Mouse (Mus musculus): Measurements from ENCODE around the gene Mmp14. TPM values are rescaled to one million over a fixed set of nuclear protein-coding genes. Genes with fewer than 3 reads are reported as not detected.
A peak's percentile ranks its signal among the peaks of the same experiment; 100 is the strongest.

The Mmp14 gene
- polyA plus RNA-seq, 1 experiment from 2014 or later, result 183 TPM

- whole genome bisulfite sequencing, result 68% methylated on average over 4 of the region's 4 CpGs
- H3K4me1 ChIP-seq (replicated peaks; ENCODE audit: control insufficient read depth, insufficient read depth, low read length), result peaks cover 8% of the 10 kb centered on the region
Measured at GRCm38 (mm10) chr14:54462146-54462545, 30.7 kb downstream of the Mmp14 start.

GRCm38 (mm10) chr14:54463108-54463958 is 31.9 kb downstream of the Mmp14 start:
- no peaks in the 10 kb centered on the region for H3K9me3 ChIP-seq (ENCODE audit: control insufficient read depth, low read length)
- peak overlapping the region; percentile 91 for H3K4me3 ChIP-seq (ENCODE audit: low read length)
- ATAC-seq (ENCODE audit: low read depth), result peak; percentile 32
- peaks cover 8% of the 10 kb centered on the region for H3K4me1 ChIP-seq (replicated peaks; ENCODE audit: control insufficient read depth, insufficient read depth, low read length)
- H3K9ac ChIP-seq (ENCODE audit: low read length), result peak overlapping the region; percentile 89
- H3K4me2 ChIP-seq (ENCODE audit: low read depth, low read length), result peak overlapping the region; percentile 80
- WGBS, result 12% methylated on average over 12 of the region's 12 CpGs
- no peaks in the 10 kb centered on the region; the same call in 1 of the 2 replicates for H3K36me3 ChIP-seq (ENCODE audit: control insufficient read depth, insufficient read depth, low read length)
- no peaks in the 10 kb centered on the region for H3K27me3 ChIP-seq (ENCODE audit: control insufficient read depth, insufficient read depth, low read depth, low read length)
- peak overlapping the region; percentile 91 for H3K27ac ChIP-seq (ENCODE audit: low read length)

More at GRCm38 (mm10) chr14:54462146-54462545, 30.7 kb downstream of the Mmp14 start:
- Histone ChIP-seq H3K9ac (ENCODE audit: low read length) (no peak overlapping the region), H3K9me3 (ENCODE audit: control insufficient read depth, low read length) (no peaks in the 10 kb centered on the region), H3K27me3 (ENCODE audit: control insufficient read depth, insufficient read depth, low read depth, low read length) (no peaks in the 10 kb centered on the region), H3K4me3 (ENCODE audit: low read length) (no peak overlapping the region), H3K4me2 (ENCODE audit: low read depth, low read length) (no peak overlapping the region), H3K27ac (ENCODE audit: low read length) (no peak overlapping the region), H3K36me3 (ENCODE audit: control insufficient read depth, insufficient read depth, low read length) (no peaks in the 10 kb centered on the region)
- no peak for ATAC-seq (ENCODE audit: low read depth)

DNA sequence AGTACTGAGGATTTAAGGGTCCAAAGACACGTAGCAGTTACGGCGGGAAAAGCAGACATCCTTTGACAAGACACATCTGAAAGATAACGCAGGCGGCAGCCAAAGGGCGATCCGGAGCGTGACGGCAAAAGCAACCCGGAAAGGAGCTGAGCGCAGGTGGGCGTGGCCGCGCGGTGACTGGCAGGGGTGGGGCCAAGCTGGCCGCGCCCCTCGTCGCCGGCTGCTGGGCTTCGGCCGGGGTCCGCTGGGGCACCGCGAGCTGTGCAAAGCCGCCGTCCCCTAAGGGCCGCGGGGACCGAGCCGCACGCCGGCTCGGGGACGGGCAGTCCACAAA is 32.5 kb downstream of the Mmp14 start, which contains the start of gene Lrp10:
Gene Lrp10 (plus strand): TSS at position 179 of the 334 bp plus-strand sequence.
- peaks cover 8% of the 10 kb centered on the region for H3K4me1 ChIP-seq (replicated peaks; ENCODE audit: control insufficient read depth, insufficient read depth, low read length)
- peak; percentile 93 for ATAC-seq (ENCODE audit: low read depth)
- peak within 1 kb of the TSS; percentile 91 for H3K27ac ChIP-seq (ENCODE audit: low read length)
- WGBS, result under 1% methylated on average over 35 of the region's 35 CpGs
- H3K27me3 ChIP-seq (ENCODE audit: control insufficient read depth, insufficient read depth, low read depth, low read length), result no peaks in the 10 kb centered on the region
- H3K36me3 ChIP-seq (ENCODE audit: control insufficient read depth, insufficient read depth, low read length), result peaks cover 3% of the 10 kb centered on the region
- H3K4me2 ChIP-seq (ENCODE audit: low read depth, low read length), result peak within 1 kb of the TSS; percentile 80
- H3K9ac ChIP-seq (ENCODE audit: low read length), result peak within 1 kb of the TSS; percentile 89
- no peaks in the 10 kb centered on the region for H3K9me3 ChIP-seq (ENCODE audit: control insufficient read depth, low read length)
- H3K4me3 ChIP-seq (ENCODE audit: low read length), result peak within 1 kb of the TSS; percentile 91

DNA sequence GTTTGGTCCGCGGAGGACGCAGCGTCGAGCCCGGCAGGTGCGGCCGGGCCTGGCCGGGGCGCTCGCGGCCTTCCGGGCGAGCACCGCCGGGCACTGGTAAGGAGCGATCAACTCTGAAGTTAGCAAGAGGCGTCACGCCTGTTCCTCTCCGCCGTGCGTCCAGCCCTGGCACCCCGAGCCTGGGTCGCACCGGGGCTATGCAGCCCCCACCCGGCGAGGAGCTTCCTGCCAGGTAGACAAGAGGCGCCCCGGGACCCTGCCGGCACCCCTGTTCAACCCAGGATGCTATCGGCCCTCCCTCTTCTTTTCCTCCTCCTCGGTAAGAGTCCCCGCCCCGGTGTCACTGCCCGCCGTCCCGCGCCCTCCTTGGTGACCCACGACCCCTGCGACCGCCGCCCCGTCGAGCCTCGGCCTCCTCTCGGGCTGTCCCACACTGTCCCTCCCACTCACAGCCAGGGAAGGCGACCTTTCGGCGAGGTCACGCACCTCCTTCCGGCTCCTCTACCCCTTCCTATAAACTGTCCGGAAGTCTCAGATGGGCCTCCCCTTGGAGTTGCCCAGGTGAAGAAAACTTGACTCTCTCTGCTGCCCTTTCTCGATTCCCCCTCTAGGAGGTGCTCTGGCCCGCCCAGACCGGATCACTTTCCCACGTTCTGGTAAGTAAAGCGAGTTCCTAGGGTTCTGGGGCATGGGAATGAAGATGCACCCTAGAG is 33.0 kb downstream of the Mmp14 start:
- Histone ChIP-seq H3K4me3 (ENCODE audit: low read length) (peak overlapping the region; percentile 91), H3K36me3 (ENCODE audit: control insufficient read depth, insufficient read depth, low read length) (peaks cover 7% of the 10 kb centered on the region), H3K27me3 (ENCODE audit: control insufficient read depth, insufficient read depth, low read depth, low read length) (no peaks in the 10 kb centered on the region), H3K4me2 (ENCODE audit: low read depth, low read length) (peak overlapping the region; percentile 80), H3K27ac (ENCODE audit: low read length) (peak overlapping the region; percentile 91), H3K4me1 (replicated peaks; ENCODE audit: control insufficient read depth, insufficient read depth, low read length) (peaks cover 8% of the 10 kb centered on the region), H3K9ac (ENCODE audit: low read length) (peak overlapping the region; percentile 89), H3K9me3 (ENCODE audit: control insufficient read depth, low read length) (no peaks in the 10 kb centered on the region)
- under 1% methylated on average over 57 of the region's 57 CpGs for WGBS
- peak; percentile 74 for ATAC-seq (ENCODE audit: low read depth)

DNA sequence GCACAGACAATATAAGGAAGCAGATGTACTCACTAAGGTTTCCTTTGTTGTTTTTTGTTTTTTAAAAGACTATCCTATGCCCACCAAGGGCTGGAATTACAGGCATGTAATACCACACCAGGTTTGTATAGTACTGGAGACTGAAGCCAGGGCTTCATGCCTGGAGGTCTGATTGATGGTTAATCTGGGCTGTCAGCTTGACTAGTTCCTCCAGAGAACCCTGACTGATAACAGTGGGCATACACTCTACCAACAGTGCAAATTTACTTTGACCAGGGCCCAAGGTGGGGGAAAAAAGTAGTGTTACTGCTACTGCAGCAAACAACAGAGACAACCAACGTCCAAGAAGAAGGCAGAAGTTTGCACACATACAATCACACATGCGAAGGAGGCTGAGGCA is 40.1 kb downstream of the Mmp14 start:
- H3K9me3 ChIP-seq (ENCODE audit: control insufficient read depth, low read length), result no peaks in the 10 kb centered on the region
- no peak overlapping the region for H3K4me2 ChIP-seq (ENCODE audit: low read depth, low read length)
- peaks cover 16% of the 10 kb centered on the region for H3K36me3 ChIP-seq (ENCODE audit: control insufficient read depth, insufficient read depth, low read length)
- no peak overlapping the region for H3K4me3 ChIP-seq (ENCODE audit: low read length)
- peaks cover 16% of the 10 kb centered on the region for H3K4me1 ChIP-seq (replicated peaks; ENCODE audit: control insufficient read depth, insufficient read depth, low read length)
- no peak overlapping the region for H3K9ac ChIP-seq (ENCODE audit: low read length)
- ATAC-seq (ENCODE audit: low read depth), result no peak; the same call in 1 of the 2 replicates
- H3K27ac ChIP-seq (ENCODE audit: low read length), result peak overlapping the region; percentile 72; the same call in 1 of the 2 replicates
- H3K27me3 ChIP-seq (ENCODE audit: control insufficient read depth, insufficient read depth, low read depth, low read length), result no peaks in the 10 kb centered on the region
- WGBS, result 82% methylated on average over 2 of the region's 2 CpGs

DNA sequence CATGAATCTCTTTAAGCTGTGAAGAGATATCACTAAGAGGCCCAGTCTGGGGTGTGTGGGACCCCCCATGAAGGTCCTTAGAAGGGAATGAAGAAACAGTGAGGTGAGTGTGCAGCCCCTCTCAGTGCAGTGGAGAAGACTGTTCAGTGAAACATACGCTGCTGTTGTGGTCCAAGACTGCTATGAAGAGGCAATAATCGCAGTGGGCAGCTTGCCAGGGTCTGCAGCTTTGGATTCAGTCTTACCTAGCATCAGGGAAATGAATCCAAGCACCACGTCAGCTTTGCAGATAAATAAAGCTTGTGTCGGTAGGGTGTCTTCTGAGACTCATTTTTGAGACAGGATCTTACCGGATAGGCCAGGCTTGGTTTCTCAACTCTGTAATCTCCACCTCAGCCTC is 41.3 kb downstream of the Mmp14 start:
- Histone ChIP-seq H3K36me3 (ENCODE audit: control insufficient read depth, insufficient read depth, low read length) (peaks cover 16% of the 10 kb centered on the region), H3K27me3 (ENCODE audit: control insufficient read depth, insufficient read depth, low read depth, low read length) (no peaks in the 10 kb centered on the region), H3K4me2 (ENCODE audit: low read depth, low read length) (no peak overlapping the region), H3K27ac (ENCODE audit: low read length) (no peak overlapping the region), H3K9me3 (ENCODE audit: control insufficient read depth, low read length) (no peaks in the 10 kb centered on the region), H3K4me1 (replicated peaks; ENCODE audit: control insufficient read depth, insufficient read depth, low read length) (peaks cover 22% of the 10 kb centered on the region), H3K9ac (ENCODE audit: low read length) (no peak overlapping the region), H3K4me3 (ENCODE audit: low read length) (no peak overlapping the region)
- ATAC-seq (ENCODE audit: low read depth), result no peak
- 49% methylated on average over 5 of the region's 5 CpGs for WGBS

GRCm38 (mm10) chr14:54474744-54475143 is 43.3 kb downstream of the Mmp14 start:
- H3K9me3 ChIP-seq (ENCODE audit: control insufficient read depth, low read length), result no peaks in the 10 kb centered on the region
- H3K27me3 ChIP-seq (ENCODE audit: control insufficient read depth, insufficient read depth, low read depth, low read length), result peaks cover 4% of the 10 kb centered on the region; the same call in 1 of the 2 replicates
- 60% methylated on average over 5 of the region's 5 CpGs for WGBS
- no peak overlapping the region for H3K9ac ChIP-seq (ENCODE audit: low read length)
- H3K4me3 ChIP-seq (ENCODE audit: low read length), result no peak overlapping the region
- H3K36me3 ChIP-seq (ENCODE audit: control insufficient read depth, insufficient read depth, low read length), result peaks cover 8% of the 10 kb centered on the region; the same call in 1 of the 2 replicates
- H3K4me2 ChIP-seq (ENCODE audit: low read depth, low read length), result no peak overlapping the region
- ATAC-seq (ENCODE audit: low read depth), result no peak
- peaks cover 22% of the 10 kb centered on the region for H3K4me1 ChIP-seq (replicated peaks; ENCODE audit: control insufficient read depth, insufficient read depth, low read length)
- H3K27ac ChIP-seq (ENCODE audit: low read length), result no peak overlapping the region

DNA sequence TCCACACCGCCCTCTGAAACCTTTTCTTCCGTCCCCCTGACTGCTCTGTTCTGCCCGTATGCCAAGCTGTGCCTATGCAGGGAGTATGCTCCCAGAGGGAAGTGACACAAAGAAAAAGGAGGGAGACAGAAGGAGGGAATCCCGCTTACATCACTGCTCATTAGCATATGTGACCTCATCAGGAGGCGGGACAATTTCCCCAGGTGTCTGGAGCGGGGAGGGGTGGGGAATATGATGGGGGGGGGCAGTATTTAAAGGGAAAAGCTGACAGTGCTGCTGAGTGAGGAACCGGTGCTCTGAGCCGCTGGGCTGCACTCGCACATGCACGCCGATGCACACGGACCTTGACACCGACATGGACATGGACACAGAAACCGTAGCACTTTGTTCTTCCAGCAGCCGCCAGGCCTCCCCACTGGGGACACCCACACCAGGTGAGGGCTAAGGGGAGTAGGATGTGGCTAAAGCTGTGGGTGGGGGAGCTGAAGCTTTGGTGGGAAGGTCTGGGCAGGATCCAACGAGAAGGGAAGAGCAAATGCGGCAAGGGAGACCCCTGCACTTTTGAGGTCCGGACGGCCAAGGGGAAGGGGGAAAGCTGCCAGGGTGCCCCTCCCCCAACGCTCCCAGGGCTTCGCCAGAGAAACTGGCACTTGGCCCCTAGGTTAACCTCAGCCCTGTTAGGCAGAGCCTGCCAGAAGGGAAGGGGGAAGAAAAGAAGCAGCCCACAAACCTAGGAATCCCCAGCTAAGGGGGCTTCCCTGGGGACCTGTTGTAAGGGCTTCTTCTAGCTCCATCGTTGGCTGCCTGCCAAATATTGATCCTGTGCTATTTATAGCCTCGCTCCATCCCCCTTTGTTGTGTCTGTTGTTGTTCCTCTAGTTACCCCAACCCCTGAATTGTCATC is 44.8 kb downstream of the Mmp14 start, which contains the start of gene Rem2:
Gene Rem2 (plus strand): TSS at position 160 of the 904 bp plus-strand sequence.
- peaks cover 6% of the 10 kb centered on the region; the same call in 1 of the 2 replicates for H3K27me3 ChIP-seq (ENCODE audit: control insufficient read depth, insufficient read depth, low read depth, low read length)
- peak; percentile 77 for ATAC-seq (ENCODE audit: low read depth)
- H3K4me1 ChIP-seq (replicated peaks; ENCODE audit: control insufficient read depth, insufficient read depth, low read length), result peaks cover 22% of the 10 kb centered on the region
- peak within 1 kb of the TSS; percentile 73 for H3K9ac ChIP-seq (ENCODE audit: low read length)
- H3K36me3 ChIP-seq (ENCODE audit: control insufficient read depth, insufficient read depth, low read length), result peaks cover 4% of the 10 kb centered on the region; the same call in 1 of the 2 replicates
- H3K4me3 ChIP-seq (ENCODE audit: low read length), result peak within 1 kb of the TSS; percentile 57
- no peaks in the 10 kb centered on the region for H3K9me3 ChIP-seq (ENCODE audit: control insufficient read depth, low read length)
- H3K27ac ChIP-seq (ENCODE audit: low read length), result peak within 1 kb of the TSS; percentile 38; the same call in 1 of the 2 replicates
- 1% methylated on average over 23 of the region's 23 CpGs for WGBS
- H3K4me2 ChIP-seq (ENCODE audit: low read depth, low read length), result peak within 1 kb of the TSS; percentile 87
